Mouse (Mus musculus) E14TG2a.4 (cell line): ENCODE measurements at regions not wholly inside any gene's neighbourhood (a gene's known extent, or its start where the extent isn't known, plus 50 kb on each side); places are given as distances from the start of the nearest gene placed in this dataset.

Experiments used
- CTCF ChIP-seq: conservative IDR thresholded peaks from 2 replicates; pipeline ENCODE4 v1.5.1; 2014; ENCODE audit warnings: low read length
- NANOG ChIP-seq: IDR thresholded peaks from 2 replicates; pipeline ENCODE4 v1.6.1; 2014; ENCODE audit warnings: borderline replicate concordance, low read length, mixed read lengths
- POU5F1 ChIP-seq: IDR thresholded peaks from 2 replicates; pipeline ENCODE4 v1.6.1; 2014; ENCODE audit warnings: low read length, borderline replicate concordance

DNA sequence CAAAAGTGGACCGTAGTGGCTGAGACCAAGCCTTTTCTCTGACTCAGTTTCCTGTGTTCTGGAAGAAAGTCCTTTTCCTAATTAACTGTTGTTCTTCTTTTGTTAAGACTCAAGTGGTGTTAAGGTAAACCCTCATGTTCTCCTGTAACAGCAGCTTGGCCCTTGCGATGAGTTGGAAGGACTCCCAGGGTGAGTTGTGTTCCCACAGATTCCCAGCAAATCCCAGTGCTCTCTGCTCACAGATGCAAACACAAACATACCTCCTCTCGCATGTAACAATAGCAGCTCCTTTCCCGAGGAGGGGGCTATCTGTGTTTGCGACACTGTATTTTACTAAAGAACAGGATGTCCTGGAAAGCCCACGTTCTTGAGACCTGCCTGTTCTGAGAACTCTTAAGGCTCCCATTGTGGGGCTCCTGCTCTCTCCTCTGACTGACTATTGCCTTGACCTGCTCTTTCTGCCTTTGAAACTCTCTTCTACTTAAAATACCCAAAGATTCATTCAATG, 158.8 kb upstream of the Tgfbr2 start:
- TF ChIP-seq CTCF = no peak
- no peak for TF ChIP-seq POU5F1
- no peak for TF ChIP-seq NANOG
